10 mouse cellular contexts compared by ENCODE assay signal in genomic region chr7:136294445-136294844, GRCm38 (mm10).
DNase-seq lines count a peak whose midpoint lies in the region; ATAC-seq and TF ChIP-seq lines count a peak whose summit lies in the region.
"Had no signal": no experiment of that assay in that cellular context is flagged by ENCODE, and none has a peak within 500 bp of the region (broad histone marks: within the 10 kb centered on the region; RNA-seq: fewer than 3 reads in every experiment).

No protein-coding gene starts in this region.

- 36% methylated on average over 4 of the region's 4 CpGs for WGBS in bone marrow, adult 2 months
- 39% methylated on average over 4 of the region's 4 CpGs for WGBS in liver, postnatal 0 days (ENCODE audit: insufficient replicate concordance)

- no peak overlapping the region for H3K4me2 ChIP-seq in liver, postnatal 0 days (ENCODE audit: low read depth, low read length)
- H3K4me2 ChIP-seq: limb, embryonic 15.5 days had no signal

- peak; percentile 64 for TF ChIP-seq CTCF in layer of hippocampus, adult 2 months (conservative IDR thresholded peaks at IDR 0.05)
- TF ChIP-seq CTCF in bone marrow, adult 2 months (IDR thresholded peaks at IDR 0.05; ENCODE audit: control insufficient read depth, insufficient read depth, low read length), result peak; percentile 31; the same call in 1 of the 2 replicates
- peak; percentile 67 for TF ChIP-seq CTCF in liver, postnatal 0 days (IDR thresholded peaks at IDR 0.05; ENCODE audit: low read depth)

- no peak overlapping the region for H3K27ac ChIP-seq in layer of hippocampus, adult 2 months
- no peak overlapping the region for H3K27ac ChIP-seq in bone marrow, adult 2 months (ENCODE audit: control insufficient read depth, insufficient read depth, low read depth, low read length, poor library complexity)
- H3K27ac ChIP-seq in liver, postnatal 0 days (ENCODE audit: low read depth), result no peak overlapping the region
- H3K27ac ChIP-seq: limb, embryonic 15.5 days had no signal

- TF ChIP-seq EP300 in liver, postnatal 0 days (IDR thresholded peaks at IDR 0.05; ENCODE audit: low read depth), result no peak

- no peak for ATAC-seq in liver, postnatal 0 days

- H3K27me3 ChIP-seq in liver, postnatal 0 days (ENCODE audit: insufficient read depth, low read length), result no peaks in the 10 kb centered on the region
- H3K27me3 ChIP-seq: limb, embryonic 15.5 days had no signal

- H3K9ac ChIP-seq in liver, postnatal 0 days (replicated peaks), result no peak overlapping the region
- H3K9ac ChIP-seq: limb, embryonic 15.5 days had no signal

- DNase-seq in adrenal gland, postnatal 10 days, result peak; percentile 27
- DNase-seq in adrenal gland, adult 8-10 months, result no peak
- no peak for DNase-seq in layer of hippocampus, adult 2 months (ENCODE audit: low spot score in 2 of 2)
- DNase-seq in layer of hippocampus, adult 18-20 months (ENCODE audit: low spot score in 2 of 2), result no peak
- DNase-seq in liver, postnatal 0 days, result peak; percentile 23
- no peak for DNase-seq in right cerebral cortex, adult 2 months (ENCODE audit: low spot score in 2 of 2)
- no peak for DNase-seq in urinary bladder, adult 18-20 months (ENCODE audit: low spot score in 2 of 2)
- DNase-seq: cerebellum, adult 11 months had no signal

- no peaks in the 10 kb centered on the region for H3K4me1 ChIP-seq in bone marrow, adult 2 months (ENCODE audit: control insufficient read depth, insufficient read depth, low read length)
- no peaks in the 10 kb centered on the region for H3K4me1 ChIP-seq in liver, postnatal 0 days (ENCODE audit: insufficient read depth)

- H3K9me3 ChIP-seq in liver, postnatal 0 days (ENCODE audit: low read length), result no peaks in the 10 kb centered on the region
- H3K9me3 ChIP-seq: limb, embryonic 15.5 days had no signal

- no peak overlapping the region for H3K4me3 ChIP-seq in layer of hippocampus, adult 2 months
- H3K4me3 ChIP-seq in bone marrow, adult 2 months (replicated peaks; ENCODE audit: control insufficient read depth, low read depth, low read length), result no peak overlapping the region
- no peak overlapping the region for H3K4me3 ChIP-seq in liver, postnatal 0 days (ENCODE audit: low read depth, low read length)
- H3K4me3 ChIP-seq: limb, embryonic 15.5 days had no signal

- no peak for TF ChIP-seq POLR2A in bone marrow, adult 2 months (IDR thresholded peaks at IDR 0.05; ENCODE audit: borderline replicate concordance, control insufficient read depth, low read depth, low read length)

- H3K36me3 ChIP-seq in liver, postnatal 0 days (replicated peaks; ENCODE audit: insufficient read depth, low read length), result no peaks in the 10 kb centered on the region
- H3K36me3 ChIP-seq: limb, embryonic 15.5 days had no signal

Comparison
In these comparisons a context has a peak if more than half of its experiments do, and no peak if none do; other contexts are left out.
1. DNase-seq: peak in adrenal gland, postnatal 10 days (single experiment) and liver, postnatal 0 days (single experiment); none in adrenal gland, adult 8-10 months (single experiment), layer of hippocampus, adult 2 months (0 of 2), layer of hippocampus, adult 18-20 months (0 of 2), right cerebral cortex, adult 2 months (0 of 2) and urinary bladder, adult 18-20 months (0 of 2).
2. Peak in every context shown above with its lines, with median percentiles within 50 percentile points of each other: CTCF ChIP-seq.